Mouse (Mus musculus): Measurements from ENCODE around the gene Get4.
A peak's percentile ranks its signal among the peaks of the same experiment; 100 is the strongest.

The Get4 gene

DNA sequence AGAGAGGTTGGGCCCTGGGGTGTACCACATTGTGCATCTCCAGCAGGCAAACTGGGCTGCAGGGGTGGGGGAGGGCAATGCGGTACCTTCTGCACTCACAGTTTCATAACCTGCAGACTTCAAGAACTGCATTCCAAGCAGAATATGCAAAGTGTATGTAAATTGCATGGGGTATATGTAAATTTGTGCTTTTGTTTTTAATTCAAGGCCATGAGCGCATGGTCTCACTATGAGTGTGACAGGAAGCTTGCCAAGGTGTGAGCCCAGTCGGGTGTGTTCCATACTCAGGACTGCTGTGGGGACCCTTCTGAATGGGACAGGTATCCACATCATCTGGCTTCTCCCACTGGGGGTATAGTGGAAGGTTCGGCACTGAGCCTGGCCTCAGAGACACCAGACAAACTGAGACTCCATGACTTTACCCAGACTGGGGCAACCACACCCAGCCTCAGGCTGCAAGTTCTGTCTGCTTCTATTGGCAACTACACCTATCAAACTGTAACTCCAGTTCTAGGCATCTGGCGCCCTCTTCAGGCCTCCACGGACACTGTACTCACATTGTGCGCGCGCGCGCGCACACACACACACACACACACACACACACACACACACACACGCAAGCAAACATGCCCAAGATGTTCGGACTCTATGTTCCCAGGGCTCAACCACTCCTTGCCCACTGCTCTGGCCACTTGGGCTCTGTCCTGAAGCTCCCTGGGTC is 31.5 kb downstream of the Get4 start:
- no peak for DNase-seq (ENCODE audit: low read depth, low spot score)

DNA sequence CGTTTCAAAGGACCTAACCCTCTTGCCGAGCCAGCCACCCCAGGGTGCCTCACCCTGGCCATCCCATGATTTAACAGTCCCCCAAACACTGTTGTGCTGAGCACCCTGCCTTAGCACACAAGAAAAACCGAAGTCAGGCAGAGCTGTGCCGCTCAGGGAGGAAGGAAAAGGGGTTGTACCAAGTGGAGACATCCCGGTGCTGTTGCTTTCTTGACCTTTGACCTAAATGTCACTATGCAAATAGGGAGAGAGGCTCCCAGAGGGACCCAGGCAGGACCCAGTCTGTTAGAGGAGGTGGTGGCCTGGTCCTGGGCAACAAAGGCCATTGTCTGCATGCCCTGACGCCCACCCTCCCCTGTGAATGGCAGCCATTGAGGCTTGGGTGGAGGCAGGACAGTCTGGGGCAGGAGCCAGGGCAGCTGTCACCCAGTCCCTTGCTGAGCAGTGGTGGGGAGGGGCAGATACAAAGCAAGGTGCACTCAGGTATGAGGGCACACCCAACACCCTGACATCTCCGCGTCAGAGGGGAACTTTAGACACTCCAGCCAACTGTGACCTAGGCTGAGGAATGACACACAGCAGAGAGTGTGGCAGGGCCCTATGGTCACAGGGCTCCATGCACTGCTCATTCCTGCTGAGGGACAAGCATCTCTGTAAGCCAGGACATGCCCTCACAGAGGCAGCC is 33.4 kb downstream of the Get4 start:
- DNase-seq (ENCODE audit: low read depth, low spot score): peak; percentile 46

DNA sequence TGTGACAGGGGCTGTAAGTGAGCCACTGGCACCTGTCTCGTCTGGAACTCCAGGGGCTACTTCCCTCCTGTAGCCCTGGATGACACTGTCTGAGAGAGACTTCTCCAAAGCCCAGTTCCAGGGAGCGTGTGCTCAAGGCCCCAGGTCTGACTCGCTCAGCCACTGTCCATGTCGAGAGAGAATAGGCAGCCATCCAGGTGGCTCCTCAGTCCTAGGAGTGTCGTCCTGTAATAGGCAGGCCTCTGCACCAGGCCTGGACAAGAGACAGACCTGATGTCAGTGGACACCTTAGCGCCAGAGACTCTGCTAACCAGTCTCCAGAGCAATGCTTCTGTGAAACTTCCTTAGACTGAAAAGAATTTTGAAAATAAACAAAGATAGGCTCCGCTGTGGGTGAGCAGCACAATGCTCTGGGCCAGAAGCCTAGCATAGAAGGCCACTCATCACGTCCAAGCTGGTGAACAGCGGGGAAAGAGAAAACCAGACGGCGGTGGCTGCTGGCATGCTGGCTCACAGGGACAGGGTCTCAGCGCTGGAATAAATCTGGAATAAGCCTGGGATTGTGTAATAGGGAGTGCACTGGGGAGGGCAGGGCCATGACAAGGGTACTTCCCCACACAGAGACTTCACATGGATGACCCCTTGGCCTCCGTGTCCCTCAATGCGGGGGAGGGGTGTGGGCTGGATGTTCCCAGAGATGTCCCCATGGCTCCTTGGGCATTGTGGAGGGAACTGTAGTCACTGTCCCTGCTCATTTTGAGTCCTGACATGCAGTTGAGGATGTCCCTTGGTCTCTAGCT is 34.2 kb downstream of the Get4 start:
- DNase-seq (ENCODE audit: low read depth, low spot score): no peak

DNA sequence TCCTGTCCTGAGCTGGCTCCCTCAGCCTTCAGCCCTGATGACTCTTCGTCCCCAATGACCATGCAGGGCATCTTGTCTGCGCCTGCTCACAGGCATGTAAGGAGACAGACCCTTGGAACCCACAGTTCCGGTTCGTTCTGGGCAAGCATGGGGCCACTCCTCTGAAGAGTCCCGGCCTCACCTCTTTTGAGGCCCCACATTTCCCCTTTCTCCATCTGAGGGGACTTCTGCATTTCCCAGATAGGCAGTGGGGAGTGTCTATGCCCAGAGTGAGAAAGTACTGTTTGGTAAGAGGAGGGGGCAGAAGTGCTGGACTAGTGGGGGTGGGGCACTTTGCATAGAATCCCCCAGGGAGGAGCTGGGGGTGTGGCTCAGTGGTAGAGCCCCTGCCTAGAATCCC is 35.0 kb downstream of the Get4 start:
- no peak for DNase-seq (ENCODE audit: low read depth, low spot score)

DNA sequence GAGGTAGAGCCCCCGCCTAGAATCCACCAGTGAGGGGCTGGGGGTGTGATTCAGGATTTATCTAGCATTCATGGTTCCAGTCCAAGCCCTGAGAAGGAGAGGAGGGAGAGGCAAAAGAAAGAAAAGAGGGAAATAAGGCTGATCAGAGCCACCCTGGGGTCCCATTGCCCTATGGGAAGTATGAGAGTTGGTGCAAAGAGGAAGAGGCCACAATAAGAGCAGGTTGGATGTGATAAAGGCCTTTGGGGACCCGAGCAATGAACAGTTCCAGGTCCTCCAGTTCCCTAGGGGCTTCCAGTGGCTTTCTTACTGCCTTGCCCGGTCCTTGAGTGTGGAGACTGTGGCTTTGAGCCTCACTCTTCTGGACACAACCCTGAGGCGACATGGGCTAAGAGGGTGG is 35.7 kb downstream of the Get4 start:
- no peak for DNase-seq (ENCODE audit: low read depth, low spot score)

DNA sequence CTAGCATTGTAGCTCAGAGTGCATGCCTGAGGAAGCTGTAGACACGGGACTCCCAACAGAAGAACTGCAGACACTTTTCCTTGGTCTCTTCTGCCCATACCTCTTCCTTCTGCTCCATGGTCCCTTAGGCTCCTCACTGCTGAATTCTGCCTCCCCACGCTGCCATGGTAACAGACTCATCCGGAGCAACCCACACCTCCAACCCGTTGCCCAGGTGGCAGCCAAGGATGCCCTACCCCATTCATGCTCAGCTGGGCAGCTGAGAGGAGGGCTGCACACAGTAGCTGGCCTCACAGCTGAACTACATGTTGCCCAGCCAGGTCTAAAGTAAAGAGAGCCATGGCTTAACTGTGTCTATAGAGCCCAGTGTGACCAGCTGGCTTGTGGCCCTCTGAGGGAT is 36.5 kb downstream of the Get4 start:
- DNase-seq (ENCODE audit: low read depth, low spot score): no peak

DNA sequence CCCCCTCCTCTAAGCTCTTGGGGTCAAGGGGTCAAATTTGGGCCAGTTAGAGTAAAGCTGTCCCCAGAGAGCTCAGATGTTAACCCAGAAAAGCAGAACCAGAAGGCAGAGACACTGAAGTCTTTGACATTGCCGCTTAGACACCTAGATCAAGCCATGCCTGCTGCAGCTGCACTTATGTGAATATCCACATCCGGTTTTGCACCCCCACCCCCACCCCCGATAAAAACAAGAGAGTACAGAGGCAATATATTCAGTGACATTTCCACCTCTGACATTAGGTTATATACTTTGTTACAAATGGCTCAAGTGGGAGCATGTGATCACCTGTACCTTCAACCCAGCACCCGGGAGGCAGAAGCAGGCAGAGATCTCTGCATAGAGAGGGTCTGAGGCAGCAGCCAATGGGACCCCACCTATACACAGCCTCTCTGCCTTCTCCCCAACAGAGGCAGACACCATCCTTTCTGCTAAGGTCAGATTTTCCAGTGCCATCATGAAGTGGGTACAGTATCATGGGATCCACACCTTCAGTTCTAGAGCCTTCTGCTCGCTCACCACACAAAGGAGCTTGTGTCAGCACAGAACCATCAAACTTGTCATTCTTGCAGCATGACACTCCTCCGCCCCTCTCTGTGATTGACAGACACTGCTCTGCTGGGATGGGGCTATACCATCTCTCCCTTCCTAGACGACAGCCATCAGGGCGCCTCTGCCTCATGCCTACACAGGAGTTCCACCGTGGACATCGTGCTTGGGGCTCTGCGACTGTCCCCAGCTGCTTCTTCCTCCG is 38.5 kb downstream of the Get4 start:
- no peak for DNase-seq (ENCODE audit: low read depth, low spot score)

DNA sequence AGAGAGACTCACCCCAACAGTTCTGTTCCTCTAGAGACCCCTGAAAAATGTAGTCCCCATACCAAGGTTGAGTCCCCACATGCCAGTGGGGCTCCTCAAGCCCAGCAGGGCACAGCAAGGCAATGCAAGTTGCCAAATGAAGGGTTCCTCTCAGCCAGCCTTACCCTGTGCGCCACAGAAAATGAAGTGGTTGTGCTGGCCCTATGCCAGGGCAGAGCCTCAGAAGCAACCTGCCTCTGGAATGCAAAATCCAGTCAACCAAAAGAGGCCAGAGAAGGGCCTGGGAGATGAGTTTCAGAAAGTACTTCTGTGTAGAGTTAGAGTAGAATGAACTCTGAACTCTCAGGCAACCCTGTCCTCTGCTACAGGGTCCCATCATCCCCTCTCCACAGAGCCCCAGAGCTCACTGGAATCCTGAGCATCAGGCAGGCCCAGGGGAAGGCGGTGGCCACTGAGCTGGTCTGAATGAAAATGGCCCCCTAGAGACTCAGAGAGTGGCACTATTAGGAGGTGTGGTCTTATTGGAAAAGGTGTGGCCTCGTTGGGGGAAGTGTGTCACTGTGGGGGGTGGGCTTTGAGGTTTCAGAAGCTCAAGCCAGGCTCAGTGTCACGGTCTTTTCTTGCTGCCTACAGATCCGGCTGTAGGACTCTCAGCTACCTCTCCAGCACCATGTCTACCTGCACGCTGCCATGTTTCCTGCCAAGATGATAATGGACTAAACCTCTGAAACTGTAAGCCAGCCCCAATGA is 39.9 kb downstream of the Get4 start:
- no peak for DNase-seq (ENCODE audit: low read depth, low spot score)

DNA sequence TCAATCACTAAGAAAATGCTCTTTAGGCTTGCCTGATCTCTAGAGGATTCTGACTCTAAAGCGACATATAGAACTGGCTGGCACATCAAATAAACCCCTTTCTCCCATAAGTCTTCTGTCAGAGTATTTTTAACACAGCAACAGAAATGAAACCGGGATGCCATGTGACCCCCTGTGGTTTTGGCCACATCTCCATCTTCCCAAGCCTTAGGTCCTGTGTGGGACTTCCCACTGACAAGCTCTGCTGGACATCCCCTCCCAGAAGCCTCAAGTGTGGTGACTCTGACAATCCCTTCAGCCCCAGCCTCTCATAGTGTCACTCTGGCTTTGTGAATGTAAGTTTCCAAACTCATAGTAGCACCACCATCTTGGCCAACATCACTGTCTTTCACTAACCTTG is 42.0 kb downstream of the Get4 start:
- DNase-seq (ENCODE audit: low read depth, low spot score): no peak

DNA sequence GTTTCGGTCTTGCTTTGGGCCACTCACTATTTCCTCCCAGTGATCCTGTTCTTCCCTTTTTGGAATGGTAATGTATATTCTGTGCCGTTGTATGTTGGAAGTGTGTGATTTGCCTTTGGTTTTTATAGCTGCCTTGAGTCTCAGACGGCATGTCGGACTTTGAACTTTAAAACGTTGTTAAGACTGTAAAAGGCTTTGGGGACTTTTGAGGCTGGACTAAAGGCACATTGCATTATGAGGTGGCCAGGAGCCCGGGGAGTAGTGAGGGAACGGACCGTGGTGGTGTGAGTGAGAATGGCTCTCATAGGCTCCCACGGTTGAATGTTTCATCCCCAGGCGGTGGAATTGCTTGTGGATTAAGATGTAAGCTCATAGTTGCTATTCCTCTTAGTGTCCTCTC is 45.0 kb downstream of the Get4 start:
- DNase-seq (ENCODE audit: low read depth, low spot score): no peak

DNA sequence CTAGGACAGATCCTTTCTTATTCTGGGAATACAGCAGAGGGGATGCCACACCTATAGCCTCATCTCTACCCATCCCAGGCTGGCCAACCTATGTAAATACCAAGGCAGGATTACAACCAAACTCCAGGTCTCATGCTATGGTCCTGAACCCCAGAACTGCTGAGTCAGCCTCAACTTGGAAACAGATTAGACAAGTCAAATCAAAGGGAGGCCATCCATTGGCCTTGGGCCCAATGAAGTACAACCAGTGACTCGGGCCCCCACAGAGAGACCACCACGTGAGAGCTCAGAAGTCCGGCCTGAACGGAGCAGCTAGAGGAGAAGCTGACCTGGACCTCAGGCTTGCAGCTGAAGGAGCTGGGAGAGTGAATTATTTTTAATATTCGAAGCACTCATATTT is 45.6 kb downstream of the Get4 start:
- no peak for DNase-seq (ENCODE audit: low read depth, low spot score)

DNA sequence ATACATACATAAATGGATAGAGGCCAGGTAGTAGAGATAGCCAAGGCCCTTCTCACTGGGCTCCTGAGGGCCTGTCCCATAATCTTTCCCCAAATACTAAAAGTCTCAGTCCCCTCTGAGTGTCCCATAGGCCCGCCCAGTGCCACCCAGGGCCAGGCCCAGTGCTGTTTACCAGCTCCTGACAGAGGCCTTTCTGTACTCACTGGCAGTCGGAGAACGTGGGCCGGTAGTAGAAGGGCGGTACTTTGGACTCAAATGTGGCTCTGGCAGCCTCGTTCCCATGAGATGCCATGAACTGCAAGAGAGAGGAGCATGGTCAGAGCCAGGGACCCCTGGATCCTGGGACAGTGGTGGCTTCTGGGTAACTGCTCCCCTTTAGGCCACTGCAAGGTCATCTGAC is 50.0 kb downstream of the Get4 start:
- DNase-seq (ENCODE audit: low read depth, low spot score): no peak

DNA sequence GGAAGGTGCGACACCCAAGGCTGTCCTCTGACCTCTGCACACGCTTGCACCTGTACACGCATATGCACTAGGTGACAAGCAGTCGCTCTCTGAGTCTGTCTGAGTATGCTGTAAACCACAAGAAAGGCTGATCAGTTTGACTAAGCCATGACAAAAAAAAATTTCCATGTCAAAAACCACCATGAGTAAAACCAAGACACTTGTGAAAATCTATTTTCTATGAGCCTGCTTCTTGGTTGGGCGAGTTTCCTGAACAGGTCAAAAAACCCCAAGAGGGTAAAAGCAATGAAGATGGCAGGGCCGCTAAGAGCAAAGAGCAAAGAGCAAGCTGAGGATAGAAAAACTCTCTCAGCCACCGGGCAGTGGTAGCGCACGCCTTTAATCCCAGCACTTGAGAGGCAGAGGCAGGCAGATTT is 51.5 kb downstream of the Get4 start:
- DNase-seq (ENCODE audit: low read depth, low spot score): no peak

DNA sequence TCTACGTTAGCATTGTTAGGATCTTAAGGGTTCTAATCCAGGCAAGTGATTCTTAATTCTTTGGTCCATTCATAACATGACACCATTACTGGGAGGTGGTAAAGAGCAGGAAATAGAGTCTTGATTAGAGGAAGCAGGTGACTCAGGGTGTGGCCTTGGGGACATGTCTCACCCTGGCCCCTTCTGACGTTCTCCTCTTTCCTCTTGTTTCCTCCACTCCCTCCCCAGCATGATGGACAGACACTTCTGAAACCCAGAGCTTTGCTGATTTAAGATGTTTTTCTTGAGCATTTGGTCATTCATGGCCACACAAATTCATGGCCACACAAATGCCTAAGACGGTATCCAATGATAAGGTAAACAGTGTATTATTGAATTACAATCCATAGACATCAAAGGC is 57.8 kb downstream of the Get4 start:
- DNase-seq (ENCODE audit: low read depth, low spot score): no peak

DNA sequence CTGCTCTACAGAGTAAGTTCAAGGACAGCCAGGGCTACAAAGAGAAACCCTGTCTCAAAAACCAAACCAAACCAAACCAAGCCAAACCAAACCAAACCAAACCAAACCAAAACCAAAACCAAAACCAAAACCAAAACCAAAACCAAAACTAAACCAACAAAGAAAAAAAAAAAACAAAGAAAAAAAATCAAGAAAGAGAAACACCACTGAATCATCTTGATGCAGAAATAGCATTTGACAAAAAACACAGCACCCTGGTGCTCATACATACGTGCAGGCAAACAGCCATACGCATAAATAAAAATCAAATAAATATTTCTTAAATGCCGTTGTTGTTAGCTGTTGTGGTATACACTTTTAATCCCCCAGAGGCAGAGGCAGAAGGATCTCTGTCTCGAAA is 58.4 kb downstream of the Get4 start:
- no peak for DNase-seq (ENCODE audit: low read depth, low spot score)

DNA sequence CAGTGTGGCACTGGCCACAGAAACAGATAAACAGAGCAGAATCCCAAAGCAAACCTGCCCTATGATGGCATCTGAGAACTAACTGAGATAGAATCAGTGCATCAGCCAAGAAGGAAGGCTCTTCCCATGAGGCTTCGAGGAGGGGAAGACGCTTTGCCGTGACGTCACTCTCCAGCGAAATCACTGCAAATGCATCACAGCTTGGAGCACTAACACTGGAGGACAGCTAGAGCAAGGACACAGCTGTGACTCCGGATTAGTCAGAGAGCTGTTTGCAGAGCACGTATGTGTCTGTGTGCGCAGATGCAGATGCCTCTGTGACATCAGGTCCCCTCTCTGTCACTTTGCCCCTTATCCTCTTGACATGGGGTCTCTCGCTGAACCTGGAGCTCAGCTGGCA is 59.7 kb downstream of the Get4 start:
- DNase-seq (ENCODE audit: low read depth, low spot score): no peak

DNA sequence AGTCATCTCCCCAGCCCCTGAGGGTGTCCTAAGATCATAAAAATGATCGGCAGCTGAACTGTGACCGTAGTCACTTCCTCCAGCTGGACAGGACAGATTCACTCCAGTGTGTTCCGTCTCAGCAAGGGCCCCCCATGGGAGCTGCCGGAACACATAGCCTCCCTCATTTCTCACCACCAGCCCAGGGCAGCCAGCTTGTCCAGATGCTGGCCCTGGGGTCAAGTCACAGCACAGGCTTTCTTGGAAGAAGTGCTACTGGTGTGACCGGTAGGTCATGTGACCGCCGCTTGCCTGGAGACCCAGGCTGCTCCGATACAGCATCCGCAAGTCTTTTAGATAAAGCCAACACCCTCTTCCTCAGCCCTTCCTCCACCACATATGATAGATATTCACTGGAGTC is 61.4 kb downstream of the Get4 start:
- no peak for DNase-seq (ENCODE audit: low read depth, low spot score)

DNA sequence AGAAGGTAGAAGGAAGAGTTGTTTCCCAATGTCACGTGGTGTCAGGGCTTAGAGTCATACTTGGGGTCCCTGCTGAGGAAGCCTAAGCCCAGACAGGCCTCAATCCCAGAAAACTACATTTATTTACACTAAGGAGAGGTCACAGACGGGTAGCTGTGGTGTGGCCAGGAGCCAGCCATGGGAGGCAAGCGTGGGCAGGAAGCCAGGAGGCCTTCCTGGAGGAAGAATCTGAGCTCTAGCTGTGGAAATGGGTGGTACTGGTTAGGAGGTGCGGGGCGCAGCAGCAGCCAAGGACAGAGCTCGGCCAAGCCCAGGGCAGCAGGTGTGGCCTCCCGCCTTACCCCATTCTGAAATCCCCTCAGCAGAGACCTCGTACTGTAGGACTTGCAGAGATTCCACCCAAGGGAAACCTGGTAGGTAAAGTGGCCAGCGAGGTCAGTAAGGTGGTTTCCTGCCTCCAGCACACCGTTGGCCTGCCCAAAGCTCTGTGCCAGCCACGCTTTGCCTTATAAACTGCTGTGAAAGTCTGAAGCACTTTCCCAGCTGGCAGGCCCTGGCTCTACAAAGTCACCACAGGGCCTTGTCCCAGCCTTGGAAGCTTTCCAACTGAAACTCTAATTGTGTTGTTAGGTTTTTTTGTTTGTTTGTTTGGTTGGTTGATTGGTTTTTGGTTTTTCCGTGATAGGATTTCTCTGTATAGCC is 63.0 kb downstream of the Get4 start:
- DNase-seq (ENCODE audit: low read depth, low spot score): no peak

DNA sequence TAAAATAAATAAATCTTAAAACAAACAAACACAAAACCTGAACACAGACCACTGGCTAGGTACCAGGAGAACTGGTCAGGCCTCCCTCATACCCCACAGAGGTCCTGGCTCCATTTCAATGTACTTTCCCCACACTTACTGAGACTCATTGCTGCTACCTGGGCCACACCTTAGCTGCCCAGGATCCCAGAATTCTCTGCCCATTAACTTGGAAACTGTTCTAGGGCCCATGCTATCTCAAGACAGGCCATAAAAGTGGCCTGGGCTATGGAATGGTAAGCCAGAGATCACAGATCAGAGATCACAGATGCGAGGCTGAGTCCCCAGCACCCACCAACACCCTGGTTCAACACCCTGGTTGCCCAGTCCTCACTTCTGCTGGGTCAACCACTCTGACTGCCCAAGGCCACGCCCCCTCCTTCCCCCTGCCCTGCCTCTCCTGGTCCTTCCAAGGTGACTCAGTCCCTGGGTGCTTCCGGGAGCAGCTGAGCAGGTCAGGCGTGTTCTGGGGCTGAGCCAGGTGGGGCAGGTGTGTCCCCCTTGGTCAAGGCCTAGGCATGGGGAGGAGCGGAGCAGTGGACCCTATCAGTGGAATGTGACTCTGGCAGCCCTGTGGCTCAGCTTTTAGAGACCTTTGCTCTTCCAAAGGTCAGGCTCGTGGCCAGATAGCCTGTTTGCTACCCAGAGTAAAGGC is 65.0 kb downstream of the Get4 start:
- no peak for DNase-seq (ENCODE audit: low read depth, low spot score)
